Mouse (Mus musculus) stomach, embryonic 15.5 days (tissue): Measurements from ENCODE around the gene Nsd2. TPM values are rescaled to one million over a fixed set of nuclear protein-coding genes. Genes with fewer than 3 reads are reported as not detected.

Experiments used
- ATAC-seq: fragments of 200-750 bp; cut with Nextera tagmentation; 2 replicates; pipeline ENCODE4 v1.8.0; 2017; ENCODE audit warnings: low read depth, moderate number of reproducible peaks, moderate TSS enrichment; ENCODE audit not compliant: insufficient read depth, low FRiP score
- H3K27ac ChIP-seq: fragments of 300-500 bp; sonication (generic); 2 replicates; pipeline ENCODE4 v1.5.1; 2015; ENCODE audit warnings: mild to moderate bottlenecking, inconsistent platforms
- H3K27me3 ChIP-seq: fragments of 300-500 bp; sonication (generic); replicated peaks from 2 replicates; pipeline ENCODE4 v1.6.1; 2015; ENCODE audit warnings: inconsistent platforms
- H3K36me3 ChIP-seq: fragments of 300-500 bp; sonication (generic); 2 replicates; pipeline ENCODE4 v1.6.1; 2015; ENCODE audit warnings: inconsistent platforms
- H3K4me1 ChIP-seq: fragments of 300-500 bp; sonication (generic); 2 replicates; pipeline ENCODE4 v1.6.1; 2015; ENCODE audit warnings: inconsistent platforms
- H3K4me2 ChIP-seq: fragments of 300-500 bp; sonication (generic); 2 replicates; pipeline ENCODE4 v1.6.1; 2015; ENCODE audit warnings: mild to moderate bottlenecking, inconsistent platforms
- H3K4me3 ChIP-seq: fragments of 300-500 bp; sonication (generic); replicated peaks from 2 replicates; pipeline ENCODE4 v1.5.1; 2015; ENCODE audit warnings: inconsistent platforms
- H3K9ac ChIP-seq: fragments of 300-500 bp; sonication (generic); 2 replicates; pipeline ENCODE4 v1.6.1; 2015; ENCODE audit warnings: inconsistent platforms
- H3K9me3 ChIP-seq: fragments of 300-500 bp; sonication (generic); 2 replicates; pipeline ENCODE4 v1.6.1; 2016; ENCODE audit warnings: inconsistent platforms
- WGBS: fragments of 180-500 bp; shearing (Covaris S2); methylation state at CpG from one replicate; pipeline ENCODE4 v1.1.7; 2015; 5-methylcytosine and 5-hydroxymethylcytosine counted together
- polyA plus RNA-seq: library from polyadenylated mRNA; unstranded; fragments of >200 nt; fragmentation: Nextera tagmentation; extraction: Ambion mirVana; gene quantifications from 2 replicates; pipeline ENCODE4 v1.2.1, GENCODE M21; 2015

The Nsd2 gene
- polyA plus RNA-seq, result 37.3 and 37.9 TPM in 2 replicates

DNA sequence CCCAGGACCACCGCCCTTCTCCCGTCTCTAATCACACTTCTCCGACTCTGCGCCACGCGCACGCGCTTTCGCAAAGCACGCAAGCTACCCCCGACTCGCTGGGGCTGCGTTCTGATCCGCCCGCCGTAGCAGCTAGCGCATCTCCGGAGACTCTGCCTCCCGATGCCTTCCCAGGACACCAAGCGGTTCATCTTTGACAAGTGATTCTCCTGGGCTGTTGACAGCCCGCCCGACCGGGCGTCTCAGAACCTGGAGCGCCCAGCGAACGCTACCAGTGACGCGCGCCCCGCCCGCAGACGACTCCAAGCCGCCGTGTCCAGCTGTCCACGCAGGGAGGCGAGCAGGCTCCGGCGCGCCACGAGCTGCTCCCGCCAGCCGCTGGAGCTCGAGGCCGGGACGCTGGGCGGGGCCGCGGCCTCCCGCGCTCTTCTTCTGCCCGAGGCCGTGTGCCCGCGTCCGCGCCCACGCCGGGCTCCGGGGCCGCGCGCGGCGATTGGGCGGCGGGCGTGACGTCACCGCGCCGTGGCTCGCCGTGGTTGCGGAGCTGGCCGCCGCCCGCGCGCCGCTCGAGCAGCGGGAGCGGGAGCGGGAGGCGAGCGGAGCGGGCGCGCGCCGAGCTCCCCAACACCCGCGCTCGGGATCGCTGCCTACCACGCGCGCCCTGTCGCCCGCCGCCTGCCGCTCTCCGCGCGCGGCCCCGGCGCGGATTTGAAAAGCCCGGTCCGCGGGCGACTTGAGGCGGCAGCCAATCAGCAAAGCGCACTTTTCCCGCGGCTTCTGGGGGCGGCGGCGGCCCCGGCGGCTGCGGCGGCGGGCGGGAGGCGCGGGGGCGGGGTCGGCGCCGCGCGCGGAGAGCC lies at the start of gene Nsd2:
TSS of gene Nsd2 (plus strand) at position 850 of the 857 bp plus-strand sequence.
- ATAC-seq, result peak; percentile 83
- H3K4me3 ChIP-seq, result peak within 1 kb of the TSS; percentile 80
- peak within 1 kb of the TSS; percentile 97 for H3K9ac ChIP-seq
- no peaks in the 10 kb centered on the region for H3K36me3 ChIP-seq
- H3K27ac ChIP-seq, result peak within 1 kb of the TSS; percentile 96
- under 1% methylated on average over 81 of the region's 136 CpGs for WGBS
- no peaks in the 10 kb centered on the region for H3K9me3 ChIP-seq
- H3K27me3 ChIP-seq, result no peaks in the 10 kb centered on the region
- H3K4me1 ChIP-seq, result peaks cover 14% of the 10 kb centered on the region; the same call in 1 of the 2 replicates
- peak within 1 kb of the TSS; percentile 77 for H3K4me2 ChIP-seq

DNA sequence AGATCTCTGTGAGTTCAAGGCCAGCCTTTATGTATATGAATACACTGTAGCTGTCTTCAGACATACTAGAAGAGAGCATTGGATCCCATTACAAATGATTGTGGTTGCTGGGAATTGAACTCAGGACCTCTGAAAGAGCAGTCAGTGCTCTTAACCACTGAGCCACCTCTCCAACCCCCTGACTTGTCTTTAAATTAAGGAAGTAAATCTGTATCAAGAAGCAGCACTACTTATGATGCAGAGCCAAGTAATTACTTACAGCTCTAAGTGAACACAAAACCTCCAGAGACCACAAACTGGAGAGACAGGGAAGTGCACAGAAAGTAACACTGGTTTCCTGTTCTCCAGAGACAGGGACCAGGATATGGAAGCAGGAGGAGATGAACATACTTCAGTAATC lies 43.3 kb upstream of the Nsd2 start:
- no peak for ATAC-seq
- H3K9ac ChIP-seq, result no peak overlapping the region
- H3K4me3 ChIP-seq, result no peak overlapping the region
- no peaks in the 10 kb centered on the region for H3K9me3 ChIP-seq
- H3K4me1 ChIP-seq, result peaks cover 7% of the 10 kb centered on the region
- no peak overlapping the region for H3K27ac ChIP-seq
- H3K4me2 ChIP-seq, result no peak overlapping the region
- no peaks in the 10 kb centered on the region for H3K27me3 ChIP-seq
- H3K36me3 ChIP-seq, result peaks cover 15% of the 10 kb centered on the region

- peak overlapping the region; percentile 86 for H3K4me2 ChIP-seq
- peak overlapping the region; percentile 73 for H3K9ac ChIP-seq
- H3K4me1 ChIP-seq, result peaks cover 11% of the 10 kb centered on the region
- no peaks in the 10 kb centered on the region for H3K9me3 ChIP-seq
- no peak for ATAC-seq
- H3K27ac ChIP-seq, result peak overlapping the region; percentile 87; the same call in 1 of the 2 replicates
- peaks cover 11% of the 10 kb centered on the region for H3K36me3 ChIP-seq
- no peaks in the 10 kb centered on the region for H3K27me3 ChIP-seq
- peak overlapping the region; percentile 97 for H3K4me3 ChIP-seq
- 3% methylated on average over 11 of the region's 11 CpGs for WGBS
Observed at GRCm38 (mm10) chr5:33781964-33782344, 38.6 kb upstream of the Nsd2 start.

- WGBS, result 0% methylated on average over 65 of the region's 65 CpGs
- peak within 1 kb of the TSS; percentile 87 for H3K27ac ChIP-seq
Observed at GRCm38 (mm10) chr5:33782345-33782998, 38.1 kb upstream of the Nsd2 start, which contains the start of gene Letm1. Gene Letm1, minus strand, starts transcription at chr5:33782817.

GRCm38 (mm10) chr5:33782999-33783390 lies 37.5 kb upstream of the Nsd2 start:
- H3K9ac ChIP-seq, result peak overlapping the region; percentile 73; the same call in 1 of the 2 replicates
- H3K27me3 ChIP-seq, result no peaks in the 10 kb centered on the region
- H3K4me1 ChIP-seq, result peaks cover 11% of the 10 kb centered on the region
- peak overlapping the region; percentile 86 for H3K4me2 ChIP-seq
- H3K36me3 ChIP-seq, result peaks cover under 1% of the 10 kb centered on the region; the same call in 1 of the 2 replicates
- no peak overlapping the region for H3K27ac ChIP-seq
- 9% methylated on average over 6 of the region's 6 CpGs for WGBS
- no peaks in the 10 kb centered on the region for H3K9me3 ChIP-seq
- ATAC-seq, result peak; percentile 52
- H3K4me3 ChIP-seq, result peak overlapping the region; percentile 97

More at GRCm38 (mm10) chr5:33782345-33782998, 38.1 kb upstream of the Nsd2 start, which contains the start of gene Letm1:
- no peaks in the 10 kb centered on the region for H3K9me3 ChIP-seq
- H3K36me3 ChIP-seq, result peaks cover 5% of the 10 kb centered on the region
- peak within 1 kb of the TSS; percentile 86 for H3K4me2 ChIP-seq
- H3K4me1 ChIP-seq, result peaks cover 11% of the 10 kb centered on the region
- peak within 1 kb of the TSS; percentile 97 for H3K4me3 ChIP-seq
- ATAC-seq, result peak; percentile 100
- no peaks in the 10 kb centered on the region for H3K27me3 ChIP-seq
- peak within 1 kb of the TSS; percentile 73 for H3K9ac ChIP-seq

DNA sequence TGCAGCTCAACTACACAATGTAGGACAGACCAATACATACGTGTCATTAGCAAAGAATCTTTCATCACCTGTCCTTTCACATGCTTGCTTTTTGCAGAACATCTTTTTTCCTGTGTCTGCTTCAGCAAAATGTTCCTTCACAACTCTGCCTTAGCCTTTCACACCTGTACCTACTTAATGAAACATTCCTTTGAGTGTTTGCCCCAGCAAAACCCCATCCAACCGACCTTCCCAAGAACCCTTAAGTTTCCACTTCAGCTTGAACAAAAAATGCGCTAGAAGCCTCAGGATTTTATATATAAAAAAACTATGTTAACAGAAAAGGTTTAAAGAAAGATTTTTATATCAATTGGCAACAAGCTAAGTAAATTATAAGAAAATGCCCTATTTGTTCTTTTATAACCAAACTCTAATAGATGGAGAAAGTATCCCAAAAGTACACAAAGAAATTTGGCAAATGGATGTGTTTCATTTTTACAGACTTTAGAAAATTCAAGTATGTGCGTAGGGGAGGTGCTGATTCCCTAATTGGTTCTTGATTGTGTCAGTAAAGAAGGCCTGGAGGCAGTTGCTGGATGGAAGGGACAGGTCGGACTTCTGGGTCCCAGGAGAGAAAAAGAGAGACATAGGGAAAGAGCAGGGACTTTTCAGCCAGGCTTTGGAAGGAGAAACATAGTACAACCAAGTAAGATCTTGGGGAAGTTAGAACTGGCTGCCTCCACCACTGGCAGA lies 28.4 kb upstream of the Nsd2 start:
- Histone ChIP-seq H3K27me3 (no peaks in the 10 kb centered on the region), H3K4me1 (no peaks in the 10 kb centered on the region), H3K4me2 (no peak overlapping the region), H3K36me3 (no peaks in the 10 kb centered on the region), H3K9ac (no peak overlapping the region), H3K9me3 (no peaks in the 10 kb centered on the region), H3K4me3 (no peak overlapping the region), H3K27ac (no peak overlapping the region)
- no peak for ATAC-seq
- 73% methylated on average over 5 of the region's 5 CpGs for WGBS

GRCm38 (mm10) chr5:33803337-33803736 lies 17.2 kb upstream of the Nsd2 start:
- no peak overlapping the region for H3K9ac ChIP-seq
- ATAC-seq, result no peak
- H3K9me3 ChIP-seq, result no peaks in the 10 kb centered on the region
- no peak overlapping the region for H3K4me2 ChIP-seq
- no peak overlapping the region for H3K4me3 ChIP-seq
- no peaks in the 10 kb centered on the region for H3K4me1 ChIP-seq
- WGBS, result 74% methylated on average over 2 of the region's 2 CpGs
- H3K27me3 ChIP-seq, result no peaks in the 10 kb centered on the region
- H3K36me3 ChIP-seq, result no peaks in the 10 kb centered on the region
- H3K27ac ChIP-seq, result no peak overlapping the region

DNA sequence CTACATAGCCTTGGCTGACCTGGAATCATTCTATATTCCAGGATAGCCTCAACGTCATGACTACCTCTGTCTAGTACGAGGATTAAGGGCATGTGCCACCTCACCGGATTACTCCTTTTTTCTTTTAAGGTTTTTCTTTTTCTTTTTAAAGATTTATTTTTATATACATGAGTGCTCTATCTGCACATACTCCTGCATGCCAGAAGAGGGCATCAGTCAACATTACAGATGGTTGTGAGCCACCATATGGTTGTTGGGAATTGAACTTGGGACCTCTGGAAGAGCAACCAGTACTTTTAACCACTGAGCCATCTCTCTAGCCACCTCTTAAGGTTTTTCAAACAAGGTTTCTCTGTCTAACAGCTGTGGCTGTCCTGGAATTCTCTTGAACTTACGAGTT lies 9.0 kb upstream of the Nsd2 start:
- no peak overlapping the region for H3K4me2 ChIP-seq
- no peaks in the 10 kb centered on the region for H3K36me3 ChIP-seq
- no peak overlapping the region for H3K9ac ChIP-seq
- H3K4me3 ChIP-seq, result no peak overlapping the region
- ATAC-seq, result no peak
- no peak overlapping the region for H3K27ac ChIP-seq
- no peaks in the 10 kb centered on the region for H3K27me3 ChIP-seq
- no peaks in the 10 kb centered on the region for H3K9me3 ChIP-seq
- 84% methylated on average over 4 of the region's 4 CpGs for WGBS
- H3K4me1 ChIP-seq, result no peaks in the 10 kb centered on the region

GRCm38 (mm10) chr5:33816008-33816725 lies 4.4 kb upstream of the Nsd2 start:
- Histone ChIP-seq H3K4me2 (no peak overlapping the region), H3K4me1 (0 out of 2 replicates have a peak, but pooled peaks cover 6% of the 10 kb centered on the region), H3K9ac (no peak overlapping the region), H3K27ac (no peak overlapping the region), H3K36me3 (no peaks in the 10 kb centered on the region), H3K9me3 (no peaks in the 10 kb centered on the region), H3K4me3 (no peak overlapping the region), H3K27me3 (no peaks in the 10 kb centered on the region)
- ATAC-seq, result 0 out of 2 replicates have a peak, but pooled peaks have one; percentile 21
- 70% methylated on average over 6 of the region's 6 CpGs for WGBS

GRCm38 (mm10) chr5:33818104-33818503 lies 2.4 kb upstream of the Nsd2 start:
- Histone ChIP-seq H3K27me3 (no peaks in the 10 kb centered on the region), H3K4me2 (no peak overlapping the region), H3K27ac (no peak overlapping the region), H3K36me3 (no peaks in the 10 kb centered on the region), H3K4me3 (no peak overlapping the region), H3K4me1 (peaks cover 14% of the 10 kb centered on the region; the same call in 1 of the 2 replicates), H3K9ac (no peak overlapping the region), H3K9me3 (no peaks in the 10 kb centered on the region)
- no peak for ATAC-seq
- 33% methylated on average over 5 of the region's 5 CpGs for WGBS
